Mouse (Mus musculus) midbrain, embryonic 14.5 days (tissue): ENCODE measurements around the gene Trem2. TPM values are rescaled to one million over a fixed set of nuclear protein-coding genes. Genes with fewer than 3 reads are reported as not detected.
"Not testable (repeated sequence)": the region's sequence is repeated elsewhere in the genome, so short reads cannot be mapped to it uniquely, and the experiment has no call there.

Source experiments
- ATAC-seq: fragments of 200-750 bp; cut with Nextera tagmentation; 2 replicates; pipeline ENCODE4 v1.8.0; 2017; ENCODE audit warnings: moderate number of reproducible peaks, moderate library complexity; ENCODE audit not compliant: low FRiP score, low TSS enrichment
- DNase-seq: peaks from one replicate; pipeline ENCODE4 v3.0.0-alpha.2; 2015
- H3K27ac ChIP-seq: fragments of 300-500 bp; sonication (generic); replicated peaks from 2 replicates; pipeline ENCODE4 v1.5.1; 2014; ENCODE audit warnings: mild to moderate bottlenecking, low read depth, low read length, moderate library complexity
- H3K27me3 ChIP-seq: fragments of 300-500 bp; sonication (generic); 2 replicates; pipeline ENCODE4 v1.6.1; 2014; ENCODE audit warnings: low read length, control low read depth, mixed read lengths; ENCODE audit not compliant: control insufficient read depth, insufficient read depth
- H3K36me3 ChIP-seq: fragments of 300-500 bp; sonication (generic); 2 replicates; pipeline ENCODE4 v1.6.1; 2014; ENCODE audit warnings: low read length, control low read depth; ENCODE audit not compliant: control insufficient read depth, insufficient read depth
- H3K4me1 ChIP-seq: fragments of 300-500 bp; sonication (generic); 2 replicates; pipeline ENCODE4 v1.6.1; 2014; ENCODE audit warnings: mild to moderate bottlenecking, antibody characterized with exemption, low read length, control low read depth; ENCODE audit not compliant: control insufficient read depth, insufficient read depth
- H3K4me2 ChIP-seq: fragments of 300-500 bp; sonication (generic); 2 replicates; pipeline ENCODE4 v1.6.1; 2014; ENCODE audit warnings: mild to moderate bottlenecking, low read length, moderate library complexity
- H3K4me3 ChIP-seq: fragments of 300-500 bp; sonication (generic); replicated peaks from 2 replicates; pipeline ENCODE4 v1.5.1; 2014; ENCODE audit warnings: low read depth, low read length
- H3K9ac ChIP-seq: fragments of 300-500 bp; sonication (generic); replicated peaks from 2 replicates; pipeline ENCODE4 v1.6.1; 2014; ENCODE audit warnings: mild to moderate bottlenecking, low read length, moderate library complexity
- H3K9me3 ChIP-seq: fragments of 300-500 bp; sonication (generic); 2 replicates; pipeline ENCODE4 v1.6.1; 2016; ENCODE audit warnings: low read length, control low read depth, mixed read lengths; ENCODE audit not compliant: control insufficient read depth
- whole genome bisulfite sequencing: fragments of 180-500 bp; shearing (Covaris S2); extraction: QIAGEN DNeasy Blood & Tissue Kit; methylation state at CpG from one replicate; pipeline ENCODE4 v1.1.7; 2014; 5-methylcytosine and 5-hydroxymethylcytosine counted together
- polyA plus RNA-seq: library from polyadenylated mRNA; unstranded; fragments of >200 nt; fragmentation: Nextera tagmentation; extraction: Ambion mirVana; gene quantifications from 2 replicates; pipeline ENCODE4 v1.2.1, GENCODE M21; 2014

The Trem2 gene
- 2.6 and 3.7 TPM in 2 replicates for polyA plus RNA-seq

GRCm38 (mm10) chr17:48346231-48346630 lies at the start of gene Trem2:
Gene Trem2, plus strand, starts transcription at chr17:48346401.
- Histone ChIP-seq H3K36me3 (no peaks in the 10 kb centered on the region), H3K9me3 (no peaks in the 10 kb centered on the region), H3K27me3 (no peaks in the 10 kb centered on the region), H3K4me2 (no peak within 1 kb of the TSS), H3K27ac (no peak within 1 kb of the TSS), H3K9ac (no peak within 1 kb of the TSS), H3K4me1 (no peaks in the 10 kb centered on the region), H3K4me3 (no peak within 1 kb of the TSS)
- 84% methylated on average over 5 of the region's 5 CpGs for WGBS
- ATAC-seq (no peak), DNase-seq (no peak)

- H3K9ac ChIP-seq = no peak within 1 kb of the TSS
- no peak for ATAC-seq
Measured at GRCm38 (mm10) chr17:48299203-48299602, 47.0 kb upstream of the Trem2 start, which contains the start of gene Treml2. Gene Treml2, plus strand, starts transcription at chr17:48299498.

GRCm38 (mm10) chr17:48299756-48300155 lies 46.4 kb upstream of the Trem2 start:
- no peak for DNase-seq
- ATAC-seq = no peak
- 58% methylated on average over 7 of the region's 7 CpGs for WGBS
- Histone ChIP-seq H3K27me3 (no peaks in the 10 kb centered on the region), H3K4me2 (no peak overlapping the region), H3K9me3 (no peaks in the 10 kb centered on the region), H3K27ac (no peak overlapping the region), H3K36me3 (no peaks in the 10 kb centered on the region), H3K4me1 (no peaks in the 10 kb centered on the region), H3K9ac (no peak overlapping the region), H3K4me3 (no peak overlapping the region)

More at GRCm38 (mm10) chr17:48299203-48299602, 47.0 kb upstream of the Trem2 start, which contains the start of gene Treml2:
- 44% methylated on average over 3 of the region's 4 CpGs for WGBS
- Histone ChIP-seq H3K27ac (no peak within 1 kb of the TSS), H3K4me1 (no peaks in the 10 kb centered on the region), H3K9me3 (no peaks in the 10 kb centered on the region), H3K36me3 (no peaks in the 10 kb centered on the region), H3K27me3 (no peaks in the 10 kb centered on the region), H3K4me3 (no peak within 1 kb of the TSS), H3K4me2 (no peak within 1 kb of the TSS)
- no peak for DNase-seq

- Histone ChIP-seq H3K27me3 (no peaks in the 10 kb centered on the region), H3K27ac (no peak overlapping the region), H3K36me3 (no peaks in the 10 kb centered on the region), H3K4me3 (no peak overlapping the region), H3K9me3 (no peaks in the 10 kb centered on the region), H3K9ac (no peak overlapping the region), H3K4me1 (no peaks in the 10 kb centered on the region), H3K4me2 (no peak overlapping the region)
- ATAC-seq = no peak
- 74% methylated on average over 7 of the region's 7 CpGs for WGBS
- no peak for DNase-seq
Measured at GRCm38 (mm10) chr17:48300199-48300598, 46.0 kb upstream of the Trem2 start.

- no peaks in the 10 kb centered on the region for H3K9me3 ChIP-seq
- 84% methylated on average over 9 of the region's 9 CpGs for WGBS
- H3K9ac ChIP-seq = no peak overlapping the region
- H3K27ac ChIP-seq = no peak overlapping the region
- no peaks in the 10 kb centered on the region for H3K36me3 ChIP-seq
- no peaks in the 10 kb centered on the region for H3K4me1 ChIP-seq
- no peak for ATAC-seq
- no peaks in the 10 kb centered on the region for H3K27me3 ChIP-seq
- no peak overlapping the region for H3K4me2 ChIP-seq
- no peak for DNase-seq
- H3K4me3 ChIP-seq = no peak overlapping the region
Measured at GRCm38 (mm10) chr17:48300861-48301260, 45.3 kb upstream of the Trem2 start.

- WGBS = 91% methylated on average over 5 of the region's 5 CpGs
- no peak for ATAC-seq
Measured at GRCm38 (mm10) chr17:48301792-48302191, 44.4 kb upstream of the Trem2 start.

GRCm38 (mm10) chr17:48312124-48312523 lies 34.1 kb upstream of the Trem2 start:
- 80% methylated on average over 2 of the region's 2 CpGs for WGBS
- Histone ChIP-seq H3K36me3 (no peaks in the 10 kb centered on the region), H3K9me3 (no peaks in the 10 kb centered on the region), H3K4me3 (no peak overlapping the region), H3K27ac (no peak overlapping the region), H3K27me3 (no peaks in the 10 kb centered on the region), H3K4me1 (no peaks in the 10 kb centered on the region), H3K4me2 (no peak overlapping the region), H3K9ac (no peak overlapping the region)
- ATAC-seq = no peak
- no peak for DNase-seq

More at GRCm38 (mm10) chr17:48301792-48302191, 44.4 kb upstream of the Trem2 start:
- H3K4me2 ChIP-seq = no peak overlapping the region
- H3K4me1 ChIP-seq = no peaks in the 10 kb centered on the region
- H3K27me3 ChIP-seq = no peaks in the 10 kb centered on the region
- H3K36me3 ChIP-seq = no peaks in the 10 kb centered on the region
- H3K9me3 ChIP-seq = no peaks in the 10 kb centered on the region
- H3K27ac ChIP-seq = no peak overlapping the region
- DNase-seq = no peak
- H3K4me3 ChIP-seq = no peak overlapping the region
- no peak overlapping the region for H3K9ac ChIP-seq

- WGBS = 80% methylated on average over 3 of the region's 3 CpGs
- ATAC-seq = not testable (repeated sequence)
Measured at GRCm38 (mm10) chr17:48315905-48316579, 30.2 kb upstream of the Trem2 start, which contains the start of gene B430306N03Rik. Gene B430306N03Rik, plus strand, starts transcription at chr17:48316141.

GRCm38 (mm10) chr17:48318686-48319085 lies 27.5 kb upstream of the Trem2 start:
- H3K36me3 ChIP-seq = no peaks in the 10 kb centered on the region
- ATAC-seq (no peak), DNase-seq (no peak)
- WGBS = 93% methylated on average over 1 of the region's 1 CpGs
- no peak overlapping the region for H3K4me3 ChIP-seq
- H3K9ac ChIP-seq = no peak overlapping the region
- no peaks in the 10 kb centered on the region for H3K9me3 ChIP-seq
- H3K4me1 ChIP-seq = no peaks in the 10 kb centered on the region
- H3K4me2 ChIP-seq = no peak overlapping the region
- H3K27ac ChIP-seq = no peak overlapping the region
- no peaks in the 10 kb centered on the region for H3K27me3 ChIP-seq

More at GRCm38 (mm10) chr17:48315905-48316579, 30.2 kb upstream of the Trem2 start, which contains the start of gene B430306N03Rik:
- not testable (repeated sequence) for H3K9ac ChIP-seq, H3K36me3 ChIP-seq, H3K27ac ChIP-seq, H3K4me3 ChIP-seq, H3K4me2 ChIP-seq, H3K27me3 ChIP-seq, H3K9me3 ChIP-seq, H3K4me1 ChIP-seq, DNase-seq
